Mouse (Mus musculus) brain, adult 10 weeks (tissue): ENCODE results near the gene Ccnk. TPM values are rescaled to one million over a fixed set of nuclear protein-coding genes. Genes with fewer than 3 reads are reported as not detected.

Experiments
- polyA plus RNA-seq: library from polyadenylated mRNA; stranded (reverse); fragments of 350-450 nt; fragmentation: Illumina TruSeq; extraction: RNeasy Lipid Tissue Mini Kit (QIAGEN cat#74804); gene quantifications from one replicate; pipeline ENCODE4 v1.2.3, GENCODE M21; 2015; ENCODE audit warnings: low read depth, low replicate concordance

Ccnk gene
- 17.9 TPM for polyA plus RNA-seq

GRCm38 (mm10) chr12:108179321-108180266 is at the start of gene Ccnk:
TSS of gene Ccnk (plus strand) at chr12:108179579.

GRCm38 (mm10) chr12:108179246-108179320 is 296 bp upstream of the Ccnk start, which contains the start of gene Setd3:
TSS of gene Setd3 (minus strand) at chr12:108179314.

Other genes with a start within 250 kb of the Ccnk start
- gene Bcl11b, start 176.0 kb upstream of the Ccnk start, polyA plus RNA-seq, result 23.7 TPM
- 160 TPM for gene Setd3, start 265 bp upstream of the Ccnk start, polyA plus RNA-seq
- gene Ccdc85c, start 95.8 kb downstream of the Ccnk start, polyA plus RNA-seq, result 32.0 TPM
- gene Hhipl1, start 126.7 kb downstream of the Ccnk start, polyA plus RNA-seq, result 5.4 TPM
- 228 TPM for gene Cyp46a1, start 154.8 kb downstream of the Ccnk start, polyA plus RNA-seq
- 68.9 TPM for gene Eml1, start 191.4 kb downstream of the Ccnk start, polyA plus RNA-seq